Mouse (Mus musculus) C2C12 (cell line): ENCODE data around the gene Il2rb. TPM values are rescaled to one million over a fixed set of nuclear protein-coding genes. Genes with fewer than 3 reads are reported as not detected.

Source experiments
- H3K27me3 ChIP-seq: one replicate; pipeline ENCODE4 v1.6.1; 2011; ENCODE audit not compliant: control insufficient read depth, insufficient read depth, insufficient read length
- H3K36me3 ChIP-seq: one replicate; pipeline ENCODE4 v1.6.1; 2011; ENCODE audit not compliant: control insufficient read depth, insufficient read depth
- H3K4me3 ChIP-seq: one replicate; pipeline ENCODE4 v1.5.1; 2011; ENCODE audit warnings: mild to moderate bottlenecking, control low read depth; ENCODE audit not compliant: poor library complexity, insufficient read depth, severe bottlenecking
- H3K79me2 ChIP-seq: one replicate; pipeline ENCODE4 v1.6.1; 2011; ENCODE audit not compliant: control insufficient read depth, insufficient read depth
- H3K79me3 ChIP-seq: one replicate; pipeline ENCODE4 v1.6.1; 2011; ENCODE audit warnings: low read depth, control low read depth
- H3ac ChIP-seq: one replicate; pipeline ENCODE3; 2011; ENCODE audit warnings: low read depth; ENCODE audit not compliant: control insufficient read depth, insufficient read length
- CEBPB ChIP-seq: IDR thresholded peaks from one replicate; pipeline ENCODE4 v1.6.1; 2011; ENCODE audit warnings: low read depth, mild to moderate bottlenecking, control low read depth, moderate library complexity
- CTCF ChIP-seq: IDR thresholded peaks from one replicate; pipeline ENCODE4 v1.5.1; 2011; ENCODE audit not compliant: control insufficient read depth, insufficient read depth, insufficient read length
- FOSL1 ChIP-seq: IDR thresholded peaks from one replicate; pipeline ENCODE4 v1.8.0; 2011; ENCODE audit warnings: mild to moderate bottlenecking, low read length; ENCODE audit not compliant: poor library complexity, insufficient read depth, severe bottlenecking
- MAX ChIP-seq: IDR thresholded peaks from one replicate; pipeline ENCODE4 v1.6.1; 2011; ENCODE audit warnings: mild to moderate bottlenecking, control low read depth
- MYOD1 ChIP-seq: IDR thresholded peaks from one replicate; pipeline ENCODE4 v1.6.1; 2011; ENCODE audit warnings: low read depth; ENCODE audit not compliant: control insufficient read depth, insufficient read length
- MYOG ChIP-seq: IDR thresholded peaks from one replicate; pipeline ENCODE4 v1.6.1; 2011; ENCODE audit not compliant: control insufficient read depth, insufficient read length; ENCODE audit errors: extremely low read depth
- USF1 ChIP-seq: IDR thresholded peaks from one replicate; pipeline ENCODE4 v1.6.1; 2011; ENCODE audit warnings: low read depth, mild to moderate bottlenecking, control low read depth, moderate library complexity
- polyA plus RNA-seq: library from polyadenylated mRNA; unstranded; fragments of >200 nt; fragmentation: generic; extraction: Trizol; gene quantifications from one replicate; pipeline ENCODE4 v1.2.1, GENCODE M21; 2012; ENCODE audit warnings: missing spikeins

Il2rb gene
- polyA plus RNA-seq, 1 experiment, result 0.01 TPM

DNA sequence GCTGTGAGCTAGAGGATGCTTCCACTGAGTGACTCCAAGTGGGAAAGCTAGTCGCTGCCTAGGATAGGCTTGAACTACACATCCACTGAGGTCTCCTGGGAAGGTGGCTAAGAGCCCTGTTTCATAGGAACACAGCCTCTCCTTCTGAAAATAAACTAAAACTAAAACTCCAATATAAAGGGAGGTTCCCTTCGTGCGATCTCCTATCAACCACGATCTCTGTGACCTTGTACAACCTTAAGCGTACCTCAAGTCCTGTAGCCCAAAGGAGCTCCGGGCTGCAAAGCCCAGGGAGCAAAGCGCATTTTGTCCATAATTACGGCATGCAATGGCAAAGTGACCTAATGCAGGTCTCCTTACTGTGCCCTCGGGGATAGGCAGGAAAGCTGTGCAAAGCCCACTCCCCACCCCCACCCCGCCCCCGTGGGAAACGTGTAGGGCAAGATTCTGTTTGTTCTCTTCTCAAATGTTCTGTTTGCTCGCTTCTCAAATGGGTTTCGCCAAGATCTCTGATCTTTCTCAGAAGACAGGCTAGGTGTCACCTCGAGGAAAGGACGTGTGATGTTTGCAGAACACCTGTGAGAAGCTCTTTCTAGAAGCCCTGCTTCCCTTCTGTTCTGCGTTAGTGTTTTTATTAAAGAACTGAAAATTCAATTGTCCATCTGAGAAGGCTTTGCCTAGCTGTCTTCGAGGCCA is 7.5 kb upstream of the Il2rb start:
- no peak overlapping the region for H3K4me3 ChIP-seq
- H3K27me3 ChIP-seq, result peaks cover 35% of the 10 kb centered on the region
- no peaks in the 10 kb centered on the region for H3K79me2 ChIP-seq
- H3K36me3 ChIP-seq, result no peaks in the 10 kb centered on the region
- no peak for TF ChIP-seq MYOD1
- TF ChIP-seq MAX, result no peak
- no peak for TF ChIP-seq MYOG
- TF ChIP-seq CTCF, result no peak
- TF ChIP-seq FOSL1, result no peak
- no peak for TF ChIP-seq CEBPB
- TF ChIP-seq USF1, result no peak
- no peak overlapping the region for H3ac ChIP-seq
- H3K79me3 ChIP-seq, result no peaks in the 10 kb centered on the region

DNA sequence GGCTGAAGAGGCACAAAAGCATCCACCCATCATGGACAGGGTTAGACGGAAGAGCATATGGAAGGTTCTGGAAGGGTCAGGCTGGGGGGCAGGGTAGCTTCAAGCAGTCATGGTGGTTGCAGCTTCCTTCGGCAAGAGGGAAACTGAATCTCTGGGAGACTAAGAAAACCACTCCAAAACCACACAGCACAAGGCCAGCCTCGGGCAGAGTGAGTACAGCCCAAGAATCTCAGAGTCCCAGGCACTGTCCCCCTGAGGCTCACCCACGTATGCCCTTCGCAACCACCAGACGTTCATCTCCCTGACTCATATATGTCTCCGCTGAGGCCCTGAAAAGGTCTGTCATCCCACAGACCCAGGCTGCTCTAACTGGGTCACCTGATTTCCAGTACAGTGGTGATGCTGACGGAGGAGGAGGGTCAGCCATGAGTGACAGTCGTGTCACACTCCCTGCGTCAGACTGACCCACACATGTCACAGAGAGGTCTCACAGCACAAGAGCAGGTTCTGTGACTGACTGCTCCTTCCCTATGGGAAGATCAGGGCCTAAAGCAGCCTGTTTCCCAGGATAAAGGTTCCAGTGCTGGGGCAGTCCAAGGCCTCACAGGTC is 1.6 kb downstream of the Il2rb start:
- no peak overlapping the region for H3ac ChIP-seq
- H3K79me3 ChIP-seq, result no peaks in the 10 kb centered on the region
- TF ChIP-seq CEBPB (no peak), MYOG (no peak), FOSL1 (no peak), MYOD1 (no peak), USF1 (no peak), MAX (no peak), CTCF (no peak)
- no peaks in the 10 kb centered on the region for H3K79me2 ChIP-seq
- no peak overlapping the region for H3K4me3 ChIP-seq
- no peaks in the 10 kb centered on the region for H3K36me3 ChIP-seq
- H3K27me3 ChIP-seq, result peaks cover 4% of the 10 kb centered on the region

DNA sequence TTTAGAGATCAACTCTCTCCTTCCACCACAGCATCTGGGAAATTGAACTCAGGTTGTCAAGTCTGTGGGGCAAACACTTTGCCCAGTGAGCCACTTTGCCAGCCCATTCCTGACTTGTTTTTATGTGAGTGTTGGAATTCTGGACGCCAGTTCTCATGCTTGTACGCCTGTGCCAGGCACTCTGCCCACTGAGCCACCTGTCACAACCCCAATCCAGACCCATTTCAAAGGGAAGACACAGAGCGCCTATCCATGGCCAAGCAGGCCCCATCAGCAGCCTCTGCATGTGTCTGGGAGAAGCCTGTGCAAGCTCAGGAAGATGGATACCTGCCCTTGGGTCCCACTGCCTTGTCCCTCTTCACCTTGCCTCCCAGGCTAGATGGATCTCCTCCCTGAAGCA is 3.8 kb downstream of the Il2rb start:
- Histone ChIP-seq H3ac (no peak overlapping the region), H3K4me3 (no peak overlapping the region), H3K36me3 (no peaks in the 10 kb centered on the region), H3K79me2 (no peaks in the 10 kb centered on the region), H3K27me3 (peaks cover 13% of the 10 kb centered on the region), H3K79me3 (no peaks in the 10 kb centered on the region)
- TF ChIP-seq CEBPB, result no peak
- no peak for TF ChIP-seq MYOD1
- no peak for TF ChIP-seq MAX
- no peak for TF ChIP-seq CTCF
- no peak for TF ChIP-seq MYOG
- TF ChIP-seq FOSL1, result no peak
- no peak for TF ChIP-seq USF1

DNA sequence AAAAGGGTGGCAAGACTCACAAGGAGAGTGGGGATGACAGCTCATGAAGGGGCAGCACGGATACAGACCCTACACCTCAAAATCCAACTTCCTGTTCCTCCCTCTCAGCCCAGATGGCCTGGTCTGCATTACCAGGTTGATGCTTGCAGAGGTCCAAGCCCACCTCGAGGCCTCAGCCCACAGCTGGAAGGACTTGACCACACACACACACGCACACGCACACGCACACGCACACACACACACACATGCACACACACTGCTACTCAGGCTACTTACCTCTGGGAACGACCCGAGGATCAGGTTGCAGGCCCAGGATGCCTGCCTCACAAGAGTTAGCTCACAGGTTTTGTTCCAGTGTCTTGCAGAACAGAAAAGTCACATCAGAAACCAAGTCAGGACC is 5.2 kb downstream of the Il2rb start:
- Histone ChIP-seq H3K4me3 (no peak overlapping the region), H3K27me3 (peaks cover 27% of the 10 kb centered on the region), H3K79me3 (no peaks in the 10 kb centered on the region), H3K36me3 (no peaks in the 10 kb centered on the region), H3K79me2 (no peaks in the 10 kb centered on the region), H3ac (no peak overlapping the region)
- TF ChIP-seq FOSL1 (no peak), MYOG (no peak), MAX (no peak), USF1 (no peak), CEBPB (no peak), CTCF (no peak), MYOD1 (no peak)

DNA sequence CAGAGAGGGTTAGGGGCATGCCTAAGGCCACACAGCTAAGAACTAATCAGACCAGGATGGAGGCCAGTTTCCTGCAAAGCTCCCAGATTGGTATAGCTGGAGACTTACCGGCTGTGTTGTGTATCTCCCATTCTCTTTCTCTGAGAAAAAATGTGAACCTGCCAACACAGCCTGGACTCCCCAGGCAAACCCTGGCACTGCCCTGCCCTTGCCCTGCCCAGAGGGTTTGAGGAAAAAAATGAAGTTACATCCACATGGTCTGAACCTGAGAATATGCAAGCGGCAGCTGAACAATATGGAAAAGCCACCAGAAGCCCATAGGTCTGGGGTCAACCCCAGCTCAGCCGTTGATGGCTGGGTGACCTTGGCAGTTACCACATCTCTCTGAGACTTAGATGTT is 5.8 kb downstream of the Il2rb start:
- Histone ChIP-seq H3K27me3 (peaks cover 33% of the 10 kb centered on the region), H3K4me3 (no peak overlapping the region), H3K36me3 (no peaks in the 10 kb centered on the region), H3K79me2 (no peaks in the 10 kb centered on the region), H3K79me3 (no peaks in the 10 kb centered on the region), H3ac (no peak overlapping the region)
- no peak for TF ChIP-seq USF1
- TF ChIP-seq MYOD1, result no peak
- TF ChIP-seq FOSL1, result no peak
- no peak for TF ChIP-seq MAX
- no peak for TF ChIP-seq CTCF
- TF ChIP-seq CEBPB, result no peak
- no peak for TF ChIP-seq MYOG
